In genomic region chr11:88855795-88856194, GRCm38 (mm10) we compare ENCODE assay signal across 14 mouse cellular contexts. TPM values are rescaled to one million over a fixed set of nuclear protein-coding genes. Genes with fewer than 3 reads are reported as not detected.
DNase-seq lines count a peak whose midpoint lies in the region; ATAC-seq and TF ChIP-seq lines count a peak whose summit lies in the region.
"Had no signal": no experiment of that assay in that cellular context is flagged by ENCODE, and none has a peak within 500 bp of the region (broad histone marks: within the 10 kb centered on the region; RNA-seq: fewer than 3 reads in every experiment).

No protein-coding gene starts in this region.

- WGBS in heart, embryonic 10.5 days: 67% methylated on average over 4 of the region's 4 CpGs
- 59% methylated on average over 4 of the region's 4 CpGs for WGBS in lung, embryonic 15.5 days
- 53% methylated on average over 4 of the region's 4 CpGs for WGBS in lung, adult 2 months
- 26% methylated on average over 4 of the region's 4 CpGs for WGBS in heart, postnatal 0 days
- 60% methylated on average over 4 of the region's 4 CpGs for WGBS in stomach, embryonic 15.5 days

- DNase-seq in heart, embryonic 10.5 days (ENCODE audit: low spot score): no peak
- DNase-seq in heart, postnatal 4 days: no peak
- DNase-seq in lung, adult 2 months: no peak
- no peak for DNase-seq in heart, postnatal 0 days (ENCODE audit: low spot score)
- no peak for DNase-seq in layer of hippocampus, adult 11-12 months (ENCODE audit: low spot score)
- DNase-seq in adrenal gland, adult 8-10 months: no peak
- DNase-seq: gastrocnemius, postnatal 14 days; retina, postnatal 1 day had no signal

- H3K4me3 ChIP-seq in heart, embryonic 10.5 days: no peak overlapping the region
- H3K4me3 ChIP-seq in lung, embryonic 15.5 days: no peak overlapping the region
- H3K4me3 ChIP-seq in lung, adult 2 months (replicated peaks; ENCODE audit: extremely low read depth, low read depth, low read length): no peak overlapping the region
- H3K4me3 ChIP-seq in heart, postnatal 0 days (ENCODE audit: low read depth, low read length): no peak overlapping the region
- no peak overlapping the region for H3K4me3 ChIP-seq in stomach, embryonic 15.5 days (replicated peaks)
- H3K4me3 ChIP-seq: forebrain, embryonic 12.5 days; liver, embryonic 15.5 days; midbrain, embryonic 10.5 days had no signal

- no peaks in the 10 kb centered on the region for H3K27me3 ChIP-seq in heart, embryonic 10.5 days (ENCODE audit: insufficient read depth, poor library complexity, severe bottlenecking)
- H3K27me3 ChIP-seq in lung, embryonic 15.5 days: no peaks in the 10 kb centered on the region
- H3K27me3 ChIP-seq in heart, postnatal 0 days (ENCODE audit: control insufficient read depth, insufficient read depth, low read length): no peaks in the 10 kb centered on the region
- no peaks in the 10 kb centered on the region for H3K27me3 ChIP-seq in stomach, embryonic 15.5 days (replicated peaks)
- H3K27me3 ChIP-seq: forebrain, embryonic 12.5 days; liver, embryonic 15.5 days had no signal

- H3K4me1 ChIP-seq in heart, embryonic 10.5 days: peaks cover 52% of the 10 kb centered on the region
- peaks cover 21% of the 10 kb centered on the region for H3K4me1 ChIP-seq in lung, embryonic 15.5 days
- H3K4me1 ChIP-seq in lung, adult 2 months (ENCODE audit: control insufficient read depth, insufficient read depth, low read length): peaks cover 3% of the 10 kb centered on the region; the same call in 1 of the 2 replicates
- H3K4me1 ChIP-seq in heart, postnatal 0 days (ENCODE audit: control insufficient read depth, insufficient read depth): peaks cover 44% of the 10 kb centered on the region
- H3K4me1 ChIP-seq in stomach, embryonic 15.5 days: peaks cover 14% of the 10 kb centered on the region; the same call in 1 of the 2 replicates
- H3K4me1 ChIP-seq: liver, embryonic 15.5 days had no signal

- TF ChIP-seq CTCF in lung, adult 2 months (IDR thresholded peaks at IDR 0.05; ENCODE audit: insufficient read depth, low read length): no peak
- no peak for TF ChIP-seq CTCF in heart, postnatal 0 days (IDR thresholded peaks at IDR 0.05; ENCODE audit: low read depth)

- H3K9ac ChIP-seq in lung, embryonic 15.5 days: no peak overlapping the region
- H3K9ac ChIP-seq in heart, postnatal 0 days (replicated peaks; ENCODE audit: low read depth, low read length): no peak overlapping the region
- H3K9ac ChIP-seq in stomach, embryonic 15.5 days: no peak overlapping the region
- H3K9ac ChIP-seq: forebrain, embryonic 12.5 days; liver, embryonic 15.5 days had no signal

- TF ChIP-seq POLR2A in lung, adult 2 months (IDR thresholded peaks at IDR 0.05; ENCODE audit: borderline replicate concordance, extremely low read depth, low read depth, low read length): no peak

- H3K9me3 ChIP-seq in heart, embryonic 10.5 days: no peaks in the 10 kb centered on the region
- no peaks in the 10 kb centered on the region for H3K9me3 ChIP-seq in lung, embryonic 15.5 days
- no peaks in the 10 kb centered on the region for H3K9me3 ChIP-seq in heart, postnatal 0 days (replicated peaks; ENCODE audit: control insufficient read depth, low read length)
- H3K9me3 ChIP-seq in stomach, embryonic 15.5 days: no peaks in the 10 kb centered on the region
- H3K9me3 ChIP-seq: forebrain, embryonic 12.5 days; liver, embryonic 15.5 days; midbrain, embryonic 10.5 days had no signal

- no peak for ATAC-seq in lung, embryonic 15.5 days (ENCODE audit: borderline replicate concordance, extremely low read depth, low FRiP score, low TSS enrichment)
- ATAC-seq in heart, postnatal 0 days (ENCODE audit: insufficient read depth, low read depth): no peak
- no peak for ATAC-seq in stomach, embryonic 15.5 days (ENCODE audit: insufficient read depth, low FRiP score, low read depth)
- ATAC-seq: CD4-positive, CD25-positive, alpha-beta regulatory T cell, adult 4 months had no signal

- no peaks in the 10 kb centered on the region; the same call in 1 of the 2 replicates for H3K36me3 ChIP-seq in heart, embryonic 10.5 days
- no peaks in the 10 kb centered on the region for H3K36me3 ChIP-seq in lung, embryonic 15.5 days
- no peaks in the 10 kb centered on the region for H3K36me3 ChIP-seq in heart, postnatal 0 days (replicated peaks; ENCODE audit: control insufficient read depth, insufficient read depth, low read length)
- H3K36me3 ChIP-seq in stomach, embryonic 15.5 days: no peaks in the 10 kb centered on the region
- H3K36me3 ChIP-seq: forebrain, embryonic 12.5 days; liver, embryonic 15.5 days; midbrain, embryonic 10.5 days had no signal

- H3K27ac ChIP-seq in heart, embryonic 10.5 days: peak overlapping the region; percentile 87
- peak overlapping the region; percentile 22; the same call in 1 of the 2 replicates for H3K27ac ChIP-seq in lung, embryonic 15.5 days
- peak overlapping the region; percentile 91 for H3K27ac ChIP-seq in heart, postnatal 0 days (ENCODE audit: low read depth)
- H3K27ac ChIP-seq in stomach, embryonic 15.5 days: peak overlapping the region; percentile 3; the same call in 1 of the 2 replicates
- H3K27ac ChIP-seq: forebrain, embryonic 12.5 days; liver, embryonic 15.5 days; midbrain, embryonic 10.5 days had no signal

- no peak overlapping the region for H3K4me2 ChIP-seq in lung, embryonic 15.5 days
- H3K4me2 ChIP-seq in heart, postnatal 0 days (ENCODE audit: low read depth, low read length): peak overlapping the region; percentile 13; the same call in 1 of the 2 replicates
- no peak overlapping the region for H3K4me2 ChIP-seq in stomach, embryonic 15.5 days
- H3K4me2 ChIP-seq: forebrain, embryonic 12.5 days; liver, embryonic 15.5 days had no signal

- no peak for TF ChIP-seq EP300 in heart, postnatal 0 days (IDR thresholded peaks at IDR 0.05; ENCODE audit: low read depth)

RNA-seq across cellular contexts. Expression of gene Akap1, which starts 8.6 kb away (rescaled TPM):
- polyA plus RNA-seq in heart, embryonic 10.5 days (2016; fragmentation: Nextera tagmentation; extraction: Ambion mirVana): 26.6 and 39.9 TPM in 2 replicates
- 100 to 1,000 TPM; 105 TPM for total RNA-seq in heart, postnatal 4 days (2021)
- polyA plus RNA-seq in lung, embryonic 15.5 days (2015; fragmentation: Nextera tagmentation; extraction: Ambion mirVana): 18.3 and 18.8 TPM in 2 replicates
- polyA plus RNA-seq in lung, adult 2 months (2012; rRNA removed): 22.3 and 32.2 TPM in 2 replicates
- total RNA-seq in heart, postnatal 0 days (2014; rRNA removed; ENCODE audit: low replicate concordance): 125 and 144 TPM in 2 replicates
- 51.4 and 54.0 TPM in 2 replicates for polyA plus RNA-seq in heart, postnatal 0 days (2015; fragmentation: Nextera tagmentation; extraction: Ambion mirVana)
- 23.5 and 24.6 TPM in 2 replicates for polyA plus RNA-seq in stomach, embryonic 15.5 days (2015; fragmentation: Nextera tagmentation; extraction: Ambion mirVana)
- total RNA-seq in adrenal gland, adult 8-10 months (2022): 100 to 1,000 TPM; 102 to 124 (median 117) TPM

Comparison
In these comparisons a context has a peak if more than half of its experiments do, and no peak if none do; other contexts are left out.
1. H3K27ac ChIP-seq: peak in every context shown above with its lines; median percentile 91 in heart, postnatal 0 days; 87 in heart, embryonic 10.5 days; 22 in lung, embryonic 15.5 days; 3 in stomach, embryonic 15.5 days.